Mouse (Mus musculus): ENCODE data around the gene Arl5b.
A peak's percentile ranks its signal among the peaks of the same experiment; 100 is the strongest.

Arl5b gene

GRCm38 (mm10) chr2:15049117-15049873 lies at the start of gene Arl5b:
Gene Arl5b, plus strand, starts transcription at chr2:15049395.
- peak; percentile 98 for DNase-seq

- DNase-seq, result no peak
These were observed 41.7 kb upstream of the Arl5b start for GRCm38 (mm10) chr2:15007531-15007930.

GRCm38 (mm10) chr2:15008072-15008471 lies 41.1 kb upstream of the Arl5b start:
- DNase-seq, result no peak

- DNase-seq, result no peak
These were observed 22.4 kb upstream of the Arl5b start for GRCm38 (mm10) chr2:15026817-15027216.

GRCm38 (mm10) chr2:15027816-15028215 lies 21.4 kb upstream of the Arl5b start:
- DNase-seq, result no peak

GRCm38 (mm10) chr2:15038705-15039104 lies 10.5 kb upstream of the Arl5b start:
- DNase-seq, result no peak

- DNase-seq, result peak in 1 of 2 experiments; percentile 17
These were observed 8.9 kb upstream of the Arl5b start for GRCm38 (mm10) chr2:15040326-15040725.

- no peak for DNase-seq
These were observed 5.3 kb downstream of the Arl5b start for GRCm38 (mm10) chr2:15054496-15054895.

GRCm38 (mm10) chr2:15054945-15055637 lies 5.9 kb downstream of the Arl5b start, which contains the start of gene Nsun6:
Gene Nsun6, minus strand, starts transcription at chr2:15055069.
- peak; percentile 98 for DNase-seq

GRCm38 (mm10) chr2:15055741-15056151 lies 6.6 kb downstream of the Arl5b start:
- no peak for DNase-seq

GRCm38 (mm10) chr2:15058227-15058626 lies 9.0 kb downstream of the Arl5b start:
- DNase-seq, result no peak

GRCm38 (mm10) chr2:15060856-15061255 lies 11.7 kb downstream of the Arl5b start:
- no peak for DNase-seq

GRCm38 (mm10) chr2:15063815-15064214 lies 14.6 kb downstream of the Arl5b start:
- DNase-seq, result no peak

GRCm38 (mm10) chr2:15064380-15065269 lies 15.4 kb downstream of the Arl5b start:
- DNase-seq, result peak in 1 of 2 experiments; percentile 12

- DNase-seq, result peak in 1 of 2 experiments; percentile 43
These were observed 16.3 kb downstream of the Arl5b start for GRCm38 (mm10) chr2:15065447-15065846.

- DNase-seq, result no peak
These were observed 17.9 kb downstream of the Arl5b start for GRCm38 (mm10) chr2:15067091-15067490.

- no peak for DNase-seq
These were observed 34.5 kb downstream of the Arl5b start for GRCm38 (mm10) chr2:15083702-15084101.

GRCm38 (mm10) chr2:15087308-15087707 lies 38.1 kb downstream of the Arl5b start:
- DNase-seq, result no peak

- DNase-seq, result no peak
These were observed 47.4 kb downstream of the Arl5b start for GRCm38 (mm10) chr2:15096514-15097090.

GRCm38 (mm10) chr2:15104386-15104785 lies 55.2 kb downstream of the Arl5b start:
- DNase-seq, result no peak

- DNase-seq, result no peak
These were observed 62.1 kb downstream of the Arl5b start for GRCm38 (mm10) chr2:15111290-15111689.

GRCm38 (mm10) chr2:15111808-15112440 lies 62.7 kb downstream of the Arl5b start:
- no peak for DNase-seq
